Mouse (Mus musculus): ENCODE data around the gene Olfr1043. TPM values are rescaled to one million over a fixed set of nuclear protein-coding genes. Genes with fewer than 3 reads are reported as not detected.

Olfr1043 gene
- polyA plus RNA-seq, 1 experiment from 2014 or later, result not detected

Other genes starting within 250 kb of the Olfr1043 start
- not detected in 2 replicates for gene Olfr1026, start 246.0 kb downstream of the Olfr1043 start, polyA plus RNA-seq (2015; fragmentation: Nextera tagmentation; extraction: Ambion mirVana)
- not detected in 2 replicates for gene Olfr1028, start 217.1 kb downstream of the Olfr1043 start, polyA plus RNA-seq (2015; fragmentation: Nextera tagmentation; extraction: Ambion mirVana)
- gene Olfr1029, start 193.6 kb downstream of the Olfr1043 start, polyA plus RNA-seq (2015; fragmentation: Nextera tagmentation; extraction: Ambion mirVana), result not detected in 2 replicates
- gene Olfr1030, start 188.2 kb downstream of the Olfr1043 start, polyA plus RNA-seq (2015; fragmentation: Nextera tagmentation; extraction: Ambion mirVana), result not detected in 2 replicates
- not detected in 2 replicates for gene Olfr1031, start 177.2 kb downstream of the Olfr1043 start, polyA plus RNA-seq (2015; fragmentation: Nextera tagmentation; extraction: Ambion mirVana)
- gene Olfr1032, start 162.0 kb downstream of the Olfr1043 start, polyA plus RNA-seq (2015; fragmentation: Nextera tagmentation; extraction: Ambion mirVana), result not detected in 2 replicates
- gene Olfr1033, start 146.9 kb downstream of the Olfr1043 start, polyA plus RNA-seq (2015; fragmentation: Nextera tagmentation; extraction: Ambion mirVana), result 0.41 and 0.43 TPM in 2 replicates
- gene Olfr1034, start 121.7 kb downstream of the Olfr1043 start, polyA plus RNA-seq (2015; fragmentation: Nextera tagmentation; extraction: Ambion mirVana), result not detected in 2 replicates
- gene Olfr1036, start 93.5 kb downstream of the Olfr1043 start, polyA plus RNA-seq (2015; fragmentation: Nextera tagmentation; extraction: Ambion mirVana), result 0.06 TPM in 1 of 2 replicates, not detected in the other
- gene Olfr1037, start 80.1 kb downstream of the Olfr1043 start, polyA plus RNA-seq (2015; fragmentation: Nextera tagmentation; extraction: Ambion mirVana), result not detected in 2 replicates
- 0.08 TPM in 1 of 2 replicates, not detected in the other for gene Olfr1039, start 31.6 kb downstream of the Olfr1043 start, polyA plus RNA-seq (2015; fragmentation: Nextera tagmentation; extraction: Ambion mirVana)
- not detected in 2 replicates for gene Olfr1040, start 20.8 kb downstream of the Olfr1043 start, polyA plus RNA-seq (2015; fragmentation: Nextera tagmentation; extraction: Ambion mirVana)
- gene Olfr1042, start 5.7 kb downstream of the Olfr1043 start, polyA plus RNA-seq (2015; fragmentation: Nextera tagmentation; extraction: Ambion mirVana), result not detected in 2 replicates
- gene Olfr1044, start 10.3 kb upstream of the Olfr1043 start, polyA plus RNA-seq (2015; fragmentation: Nextera tagmentation; extraction: Ambion mirVana), result not detected in 2 replicates
- gene Olfr52, start 18.2 kb upstream of the Olfr1043 start, polyA plus RNA-seq (2015; fragmentation: Nextera tagmentation; extraction: Ambion mirVana), result not detected in 2 replicates
- gene Olfr1045, start 35.5 kb upstream of the Olfr1043 start, polyA plus RNA-seq (2015; fragmentation: Nextera tagmentation; extraction: Ambion mirVana), result not detected in 2 replicates
- not detected in 2 replicates for gene Olfr1046, start 51.8 kb upstream of the Olfr1043 start, polyA plus RNA-seq (2015; fragmentation: Nextera tagmentation; extraction: Ambion mirVana)
- gene Olfr1047, start 63.9 kb upstream of the Olfr1043 start, polyA plus RNA-seq (2015; fragmentation: Nextera tagmentation; extraction: Ambion mirVana), result not detected in 2 replicates
- gene Olfr1048, start 72.8 kb upstream of the Olfr1043 start, polyA plus RNA-seq (2015; fragmentation: Nextera tagmentation; extraction: Ambion mirVana), result not detected in 2 replicates
- gene Olfr1049, start 90.8 kb upstream of the Olfr1043 start, polyA plus RNA-seq (2015; fragmentation: Nextera tagmentation; extraction: Ambion mirVana), result not detected in 2 replicates
- not detected in 2 replicates for gene Olfr1051, start 111.6 kb upstream of the Olfr1043 start, polyA plus RNA-seq (2015; fragmentation: Nextera tagmentation; extraction: Ambion mirVana)
- not detected in 2 replicates for gene Olfr1052, start 124.9 kb upstream of the Olfr1043 start, polyA plus RNA-seq (2015; fragmentation: Nextera tagmentation; extraction: Ambion mirVana)
- gene Olfr1053, start 147.8 kb upstream of the Olfr1043 start, polyA plus RNA-seq (2015; fragmentation: Nextera tagmentation; extraction: Ambion mirVana), result not detected in 2 replicates
- gene Olfr1054, start 167.9 kb upstream of the Olfr1043 start, polyA plus RNA-seq (2015; fragmentation: Nextera tagmentation; extraction: Ambion mirVana), result not detected in 2 replicates
- not detected in 2 replicates for gene Olfr1055, start 182.8 kb upstream of the Olfr1043 start, polyA plus RNA-seq (2015; fragmentation: Nextera tagmentation; extraction: Ambion mirVana)
- gene Olfr1056, start 194.9 kb upstream of the Olfr1043 start, polyA plus RNA-seq (2015; fragmentation: Nextera tagmentation; extraction: Ambion mirVana), result not detected in 2 replicates
- gene Olfr1057, start 210.9 kb upstream of the Olfr1043 start, polyA plus RNA-seq (2015; fragmentation: Nextera tagmentation; extraction: Ambion mirVana), result not detected in 2 replicates
- gene Olfr1058, start 221.0 kb upstream of the Olfr1043 start, polyA plus RNA-seq (2015; fragmentation: Nextera tagmentation; extraction: Ambion mirVana), result 0.30 TPM in 1 of 2 replicates, not detected in the other
- gene Olfr1061, start 246.5 kb upstream of the Olfr1043 start, polyA plus RNA-seq (2015; fragmentation: Nextera tagmentation; extraction: Ambion mirVana), result not detected in 2 replicates